Mouse (Mus musculus) heart, adult 2 months (tissue): ENCODE measurements around the gene Olfr1130.

Experiments
- CTCF ChIP-seq: fragments of 200-600 bp; IDR thresholded peaks from 2 replicates; pipeline ENCODE4 v1.8.1; 2022; ENCODE audit warnings: antibody characterized with exemption, mild to moderate bottlenecking, moderate library complexity
- EP300 ChIP-seq: fragments of 200-500 bp; IDR thresholded peaks from 2 replicates; pipeline ENCODE4 v1.6.1; 2011; ENCODE audit warnings: low read depth, low read length, control low read depth; ENCODE audit not compliant: insufficient read depth
- POLR2A ChIP-seq: fragments of 200-500 bp; IDR thresholded peaks from 2 replicates; pipeline ENCODE4 v1.6.1; 2011; ENCODE audit warnings: mild to moderate bottlenecking, low read depth, low read length, control low read depth; ENCODE audit not compliant: insufficient read depth

- TF ChIP-seq CTCF (no peak), EP300 (no peak), POLR2A (no peak)
Observed at GRCm38 (mm10) chr2:87626804-87627203, 20.8 kb downstream of the Olfr1130 start, which contains the start of gene Olfr1131.
